Mouse (Mus musculus) cerebellum, adult 2 months (tissue): ENCODE measurements around the gene Smtn.

Experiments used
- CTCF ChIP-seq: fragments of 200-500 bp; IDR thresholded peaks from 2 replicates; pipeline ENCODE4 v1.5.1; 2011; ENCODE audit warnings: low read depth, mild to moderate bottlenecking, control low read depth, low read length, moderate library complexity, borderline replicate concordance; ENCODE audit not compliant: insufficient read depth
- POLR2A ChIP-seq: fragments of 200-500 bp; IDR thresholded peaks from 2 replicates; pipeline ENCODE4 v1.6.1; 2011; ENCODE audit warnings: low read length, control low read depth, borderline replicate concordance; ENCODE audit not compliant: insufficient read depth

GRCm38 (mm10) chr11:3588036-3588672 lies 47.7 kb upstream of the Smtn start:
- TF ChIP-seq POLR2A: no peak
- TF ChIP-seq CTCF: no peak
